Mouse (Mus musculus): ENCODE data around the gene Tpr.

Tpr gene

DNA sequence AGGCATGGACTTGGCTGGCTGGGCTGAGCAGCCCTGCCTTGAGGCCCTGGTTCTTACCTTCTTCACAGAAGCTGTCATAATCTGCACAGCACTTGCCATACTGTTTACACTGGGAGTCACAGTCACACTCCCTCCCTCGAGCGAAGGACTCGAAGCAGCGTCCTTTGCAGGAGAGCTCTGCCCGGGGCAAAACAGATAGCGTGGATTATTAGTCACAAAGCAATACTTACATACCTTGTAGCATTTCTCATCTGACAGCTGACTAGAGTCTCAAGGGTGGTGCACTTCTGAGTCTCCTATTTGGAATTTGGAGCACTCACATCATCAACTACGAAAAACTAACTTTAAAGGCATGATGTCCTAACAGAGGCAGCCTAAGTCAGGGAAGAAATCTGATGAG lies 68.0 kb downstream of the Tpr start:
- in situ Hi-C loops (cut with MboI, MseI) = no loop called here

DNA sequence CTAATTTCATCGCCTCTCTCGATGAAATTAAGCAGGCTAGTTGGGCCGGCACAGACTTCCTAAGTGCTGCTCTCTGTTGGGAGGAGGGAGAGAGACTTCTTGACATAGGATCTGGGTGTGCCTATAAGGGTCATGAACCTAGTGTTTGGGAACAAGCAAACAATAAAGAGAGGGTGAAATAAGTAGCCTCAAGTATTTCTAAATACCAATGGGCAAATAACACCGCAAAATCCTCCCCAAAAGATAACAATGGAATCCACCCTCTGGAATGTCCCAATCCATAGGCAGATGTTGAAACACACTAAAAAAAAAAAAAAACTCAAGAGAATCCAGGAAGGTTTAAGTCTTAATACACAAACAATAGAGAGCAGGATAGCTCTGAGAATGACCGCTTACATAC lies 70.4 kb downstream of the Tpr start:
- in situ Hi-C loops (cut with MboI, MseI) = no loop called here

- in situ Hi-C loops (cut with MboI, MseI) = no loop called here
These were observed 71.1 kb downstream of the Tpr start for GRCm38 (mm10) chr1:150463691-150464090.

DNA sequence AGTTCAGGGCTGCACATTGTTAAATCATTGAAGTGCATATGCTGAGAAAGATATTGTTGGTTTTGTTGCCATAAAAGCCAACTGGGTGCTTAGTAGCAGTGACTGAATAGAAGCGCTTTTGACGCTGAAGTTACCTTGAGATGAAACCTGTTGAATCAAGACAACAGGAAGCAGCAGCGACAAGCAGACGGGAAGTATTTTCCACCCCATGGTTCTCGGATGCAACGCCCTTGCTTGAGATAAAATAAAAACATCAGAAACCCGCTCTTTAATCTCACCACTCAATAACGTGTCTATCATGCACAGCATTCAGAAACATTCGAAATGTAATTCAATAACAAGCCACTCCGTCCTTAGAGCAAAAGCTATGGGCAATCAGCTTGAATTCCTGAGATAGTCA lies 72.7 kb downstream of the Tpr start:
- in situ Hi-C loops (cut with MboI, MseI) = no loop called here

- in situ Hi-C loops (cut with MboI, MseI) = no loop called here
These were observed 73.5 kb downstream of the Tpr start, which contains the start of gene Prg4 for GRCm38 (mm10) chr1:150466132-150466531. TSS of gene Prg4 (minus strand) at chr1:150466165.

GRCm38 (mm10) chr1:150469992-150470391 lies 77.4 kb downstream of the Tpr start:
- in situ Hi-C loops (cut with MboI, MseI) = no loop called here

DNA sequence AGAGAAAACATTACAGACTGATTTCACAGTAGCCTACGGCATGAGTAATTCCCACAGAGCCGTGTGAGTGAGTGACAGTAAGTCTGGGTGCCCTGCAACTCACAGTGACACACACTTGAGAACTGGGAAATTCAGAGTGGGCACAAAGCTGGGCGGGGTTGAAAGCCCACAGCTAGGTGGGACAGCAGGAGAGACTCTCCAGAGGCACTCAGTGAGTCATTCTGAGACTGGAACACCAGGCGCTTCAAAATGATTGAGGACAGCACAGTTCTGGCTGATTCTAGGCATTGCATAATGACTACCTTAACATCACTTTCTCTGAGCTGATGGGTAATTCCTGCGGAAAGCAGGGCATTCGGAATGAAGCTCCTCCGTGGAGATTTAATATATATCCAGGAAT lies 79.9 kb downstream of the Tpr start:
- in situ Hi-C loops (cut with MboI, MseI) = no loop called here

DNA sequence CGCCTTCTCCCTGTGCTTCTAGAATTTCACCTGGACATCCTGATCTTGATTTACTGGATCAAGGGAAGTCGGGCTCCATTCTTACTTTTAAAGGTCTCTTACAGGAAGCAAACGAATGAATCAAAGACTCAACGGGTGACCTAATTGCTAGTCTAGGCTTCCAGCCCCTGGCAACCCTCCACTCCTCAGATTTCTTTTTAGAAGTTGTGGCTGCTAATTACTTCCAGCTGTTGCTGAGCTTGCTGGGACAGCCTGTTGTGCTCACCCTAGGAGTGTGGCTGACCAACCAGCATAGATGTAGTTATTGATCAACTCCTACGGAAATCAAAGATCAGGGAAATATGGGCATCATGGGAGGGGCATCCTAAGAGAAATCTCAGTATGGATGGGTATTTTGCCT lies 88.0 kb downstream of the Tpr start:
- in situ Hi-C loops (cut with MboI, MseI) = no loop called here

DNA sequence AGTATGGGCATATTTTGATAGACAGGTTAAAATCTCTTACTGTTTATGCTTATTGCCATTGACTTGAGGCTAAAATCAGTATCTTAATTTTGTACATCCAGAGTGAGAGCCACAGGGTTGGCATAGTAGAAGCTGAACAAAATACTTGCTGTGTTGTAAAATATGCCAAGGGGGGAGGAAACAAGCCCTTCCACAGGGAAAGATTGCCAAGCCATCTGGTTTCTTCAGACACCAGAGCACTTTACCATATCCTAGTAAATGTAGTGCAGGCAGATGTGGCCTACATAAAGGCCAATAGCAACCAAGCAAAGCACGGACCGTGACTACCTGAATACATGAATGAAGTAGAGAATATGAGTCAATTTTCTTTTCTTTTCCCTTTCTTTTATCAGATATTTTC lies 96.5 kb downstream of the Tpr start:
- in situ Hi-C loops (cut with MboI, MseI) = no loop called here

DNA sequence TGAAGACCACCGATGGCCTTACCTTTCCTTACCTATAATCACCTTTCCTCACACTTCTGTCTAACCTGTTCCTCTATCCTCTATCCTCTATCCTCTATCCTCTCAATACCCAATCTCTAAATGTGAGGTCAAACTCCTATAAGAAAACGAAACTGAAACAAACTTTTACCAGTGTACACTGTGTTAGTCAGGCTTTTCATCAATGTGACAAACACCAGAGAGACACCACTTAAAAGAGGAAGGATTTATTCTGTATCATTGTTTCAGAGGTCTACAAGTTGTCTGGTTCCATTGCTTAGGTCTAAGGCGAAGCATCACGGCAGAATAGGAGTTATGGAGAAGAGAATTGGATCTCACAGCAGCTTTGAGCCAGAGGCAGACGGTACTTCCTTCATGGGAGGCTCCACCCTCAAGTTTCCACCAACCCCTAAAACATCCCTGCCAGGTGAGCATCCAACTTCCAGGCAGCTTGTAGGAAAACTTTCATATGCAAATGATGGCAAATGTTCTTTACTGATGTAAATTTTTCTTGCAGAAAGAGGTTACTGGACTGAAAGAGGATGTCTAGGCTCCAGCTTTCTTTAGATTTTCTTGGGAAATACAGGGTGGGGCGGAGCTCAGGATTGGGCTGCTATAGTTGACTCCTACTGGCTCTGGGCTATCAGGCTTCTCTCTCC lies 104.1 kb downstream of the Tpr start:
- in situ Hi-C loops (cut with MboI, MseI) = no loop called here

GRCm38 (mm10) chr1:150497690-150498089 lies 105.1 kb downstream of the Tpr start:
- in situ Hi-C loops (cut with MboI, MseI) = no loop called here

DNA sequence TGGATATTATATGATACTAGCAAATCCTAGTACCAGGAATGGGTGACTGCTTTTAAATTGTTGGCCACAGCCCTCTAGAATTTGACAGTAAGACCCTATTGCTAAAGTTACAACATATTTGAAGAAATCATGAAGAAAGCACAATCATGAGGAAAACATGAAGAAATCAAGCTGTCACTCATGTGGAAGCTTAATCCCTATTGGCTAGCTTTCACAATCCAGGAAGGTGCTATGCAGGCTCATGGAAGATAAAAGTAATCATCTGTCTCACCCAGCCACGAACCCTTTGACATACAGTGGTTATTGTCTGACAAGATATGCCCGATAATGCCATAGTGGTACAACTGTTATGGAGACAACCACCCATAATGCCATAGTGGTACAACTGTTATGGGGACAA lies 105.5 kb downstream of the Tpr start:
- in situ Hi-C loops (cut with MboI, MseI) = no loop called here
